Mouse (Mus musculus) E14TG2a.4 (cell line): ENCODE measurements around the gene Nkx6-2.

Experiments used
- CTCF ChIP-seq: conservative IDR thresholded peaks from 2 replicates; pipeline ENCODE4 v1.5.1; 2014; ENCODE audit warnings: low read length
- POU5F1 ChIP-seq: IDR thresholded peaks from 2 replicates; pipeline ENCODE4 v1.6.1; 2014; ENCODE audit warnings: low read length, borderline replicate concordance

DNA sequence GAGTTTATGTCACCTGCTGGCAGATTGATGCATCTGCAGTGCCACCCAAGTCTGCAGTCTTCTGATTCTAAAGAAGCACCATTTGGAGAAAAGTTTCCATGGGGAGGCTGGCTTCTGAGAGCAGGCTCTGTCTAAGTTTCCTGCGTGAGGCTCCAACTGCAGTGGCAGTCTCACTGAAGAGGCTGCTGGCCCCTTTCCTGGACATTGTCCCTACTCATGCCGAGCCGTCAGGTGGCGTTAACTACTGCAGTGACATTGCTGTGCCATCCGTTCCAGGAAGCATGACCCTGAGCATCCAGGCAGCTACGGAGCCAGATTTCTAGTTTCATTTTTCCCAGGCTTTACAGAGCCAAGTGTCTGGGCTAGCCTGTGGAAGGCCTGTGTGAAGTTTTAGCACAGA is 41.2 kb downstream of the Nkx6-2 start:
- TF ChIP-seq CTCF, result no peak
- TF ChIP-seq POU5F1, result no peak
